17 mouse cellular contexts compared by ENCODE assay signal in genomic region chr7:122397699-122398098, GRCm38 (mm10).
"Had no signal": no experiment of that assay in that cellular context is flagged by ENCODE, and none has a peak within 500 bp of the region (broad histone marks: within the 10 kb centered on the region; RNA-seq: fewer than 3 reads in every experiment).

No protein-coding gene starts in this region.

- DNase-seq: kidney, adult 11 months; kidney, adult 8-10 months; kidney, postnatal 10 days; kidney, postnatal 36 days; layer of hippocampus, adult 9-11 months; liver, embryonic 13.5 days; lung, adult 2 months; lung, postnatal 14 days; retina, postnatal 1 day; thymus, postnatal 36 days had no signal

- H3K4me3 ChIP-seq: kidney, embryonic 15.5 days; liver, embryonic 13.5 days; midbrain, embryonic 12.5 days; midbrain, embryonic 15.5 days; myocyte; neural tube, embryonic 13.5 days; stomach, embryonic 15.5 days had no signal

- ATAC-seq: midbrain, embryonic 15.5 days had no signal

- H3K9me3 ChIP-seq: kidney, embryonic 15.5 days; liver, embryonic 13.5 days; midbrain, embryonic 12.5 days; midbrain, embryonic 15.5 days; neural tube, embryonic 13.5 days; stomach, embryonic 15.5 days had no signal

- H3K4me2 ChIP-seq: kidney, embryonic 15.5 days; liver, embryonic 13.5 days; midbrain, embryonic 12.5 days; midbrain, embryonic 15.5 days; neural tube, embryonic 13.5 days; stomach, embryonic 15.5 days had no signal

- H3K36me3 ChIP-seq: kidney, embryonic 15.5 days; liver, embryonic 13.5 days; midbrain, embryonic 12.5 days; midbrain, embryonic 15.5 days; neural tube, embryonic 13.5 days; stomach, embryonic 15.5 days had no signal

- H3K4me1 ChIP-seq: kidney, embryonic 15.5 days; liver, embryonic 13.5 days; midbrain, embryonic 12.5 days; neural tube, embryonic 13.5 days; stomach, embryonic 15.5 days had no signal

- H3K27ac ChIP-seq: kidney, embryonic 15.5 days; liver, embryonic 13.5 days; macrophage; midbrain, embryonic 12.5 days; midbrain, embryonic 15.5 days; neural tube, embryonic 13.5 days; stomach, embryonic 15.5 days had no signal

- H3K9ac ChIP-seq: kidney, embryonic 15.5 days; liver, embryonic 13.5 days; midbrain, embryonic 12.5 days; midbrain, embryonic 15.5 days; neural tube, embryonic 13.5 days; stomach, embryonic 15.5 days had no signal

- H3K27me3 ChIP-seq: kidney, embryonic 15.5 days; liver, embryonic 13.5 days; midbrain, embryonic 12.5 days; midbrain, embryonic 15.5 days; neural tube, embryonic 13.5 days; stomach, embryonic 15.5 days had no signal
